In the genomic region with DNA sequence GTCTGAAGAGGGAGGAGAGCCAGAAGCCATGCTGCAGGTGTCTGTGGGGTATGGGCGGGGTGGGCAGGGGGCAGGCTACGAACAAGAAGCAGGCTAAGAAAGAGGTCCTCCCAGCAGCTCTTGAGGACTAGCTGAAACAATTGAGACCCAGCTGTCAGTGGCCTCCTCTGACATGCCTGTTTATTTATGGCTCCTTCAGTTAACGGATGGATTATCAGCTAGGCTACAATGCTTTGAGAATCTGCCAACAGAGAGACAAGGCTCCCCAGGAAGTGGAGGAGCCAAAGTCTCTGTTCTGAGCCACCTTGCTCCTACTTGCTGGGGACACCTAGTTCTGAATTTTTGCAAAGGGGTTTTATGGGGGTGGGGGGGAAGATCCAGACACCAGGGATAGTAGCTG, we compare ENCODE assay signal across 14 mouse cellular contexts.
"Had no signal": no experiment of that assay in that cellular context is flagged by ENCODE, and none has a peak within 500 bp of the region (broad histone marks: within the 10 kb centered on the region; RNA-seq: fewer than 3 reads in every experiment).

No protein-coding gene starts in this region.

- H3K27me3 ChIP-seq: limb, embryonic 15.5 days; liver, embryonic 13.5 days; neural tube, embryonic 15.5 days had no signal

- H3K4me1 ChIP-seq: limb, embryonic 15.5 days; midbrain, embryonic 10.5 days; neural tube, embryonic 15.5 days had no signal

- H3K4me3 ChIP-seq: limb, embryonic 15.5 days; liver, embryonic 13.5 days; midbrain, embryonic 10.5 days; myocyte; neural tube, embryonic 15.5 days had no signal

- H3K36me3 ChIP-seq: midbrain, embryonic 10.5 days; neural tube, embryonic 15.5 days had no signal

- DNase-seq: kidney, postnatal 36 days; layer of hippocampus, adult 9-11 months; layer of hippocampus, postnatal 36 days; liver, embryonic 13.5 days; lung, adult 18-20 months; midbrain, embryonic 14.5 days; right cerebral cortex, adult 18-20 months; right cerebral cortex, postnatal 25 days; thymus, postnatal 36 days had no signal

- H3K9me3 ChIP-seq: limb, embryonic 15.5 days; liver, embryonic 13.5 days; midbrain, embryonic 10.5 days; neural tube, embryonic 15.5 days had no signal

- H3K4me2 ChIP-seq: limb, embryonic 15.5 days; liver, embryonic 13.5 days; neural tube, embryonic 15.5 days had no signal

- H3K9ac ChIP-seq: limb, embryonic 15.5 days; liver, embryonic 13.5 days; neural tube, embryonic 15.5 days had no signal

- H3K27ac ChIP-seq: kidney, postnatal 0 days; limb, embryonic 15.5 days; liver, embryonic 13.5 days; midbrain, embryonic 10.5 days; neural tube, embryonic 15.5 days had no signal
